Mouse (Mus musculus): Measurements from ENCODE around the gene Gnb3.

The Gnb3 gene
- long read RNA-seq, experiment 1, transcript Gnb3-201 (10 exons, 1,846 nt), result major isoform, 8 of 14 reads
- long read RNA-seq, experiment 1, partial matches to known transcripts, result 0 of 14 reads
- long read RNA-seq, experiment 1, other reads (novel, unspliced or antisense), result 2 of 14 reads
- long read RNA-seq, experiment 2, transcript Gnb3-201 (10 exons, 1,846 nt), result major isoform, 11 of 19 reads
- long read RNA-seq, experiment 2, partial matches to known transcripts, result 3 of 19 reads
- long read RNA-seq, experiment 2, other reads (novel, unspliced or antisense), result 1 of 19 reads

GRCm38 (mm10) chr6:124840241-124841167 lies at the start of gene Gnb3:
Gene Gnb3, minus strand, starts transcription at chr6:124840275.
- intact Hi-C loops (cut with DNase I), result no loop called here

- intact Hi-C loops (cut with DNase I), result no loop called here
Measured at GRCm38 (mm10) chr6:124888555-124889125, 48.6 kb upstream of the Gnb3 start.

- intact Hi-C loops (cut with DNase I), result no loop called here
Measured at GRCm38 (mm10) chr6:124887986-124888385, 47.9 kb upstream of the Gnb3 start, which contains the start of gene Cd4. Gene Cd4, minus strand, starts transcription at chr6:124888221.

GRCm38 (mm10) chr6:124885956-124886381 lies 45.9 kb upstream of the Gnb3 start:
- intact Hi-C loops (cut with DNase I), result no loop called here

GRCm38 (mm10) chr6:124884714-124885500 lies 44.8 kb upstream of the Gnb3 start:
- intact Hi-C loops (cut with DNase I), result no loop called here

GRCm38 (mm10) chr6:124883351-124883750 lies 43.3 kb upstream of the Gnb3 start:
- intact Hi-C loops (cut with DNase I), result no loop called here

GRCm38 (mm10) chr6:124881821-124882220 lies 41.7 kb upstream of the Gnb3 start:
- intact Hi-C loops (cut with DNase I), result no loop called here

- intact Hi-C loops (cut with DNase I), result no loop called here
Measured at GRCm38 (mm10) chr6:124879390-124879789, 39.3 kb upstream of the Gnb3 start.

GRCm38 (mm10) chr6:124874348-124874747 lies 34.3 kb upstream of the Gnb3 start:
- intact Hi-C loops (cut with DNase I), result no loop called here

GRCm38 (mm10) chr6:124866560-124866959 lies 26.5 kb upstream of the Gnb3 start:
- intact Hi-C loops (cut with DNase I), result no loop called here

- intact Hi-C loops (cut with DNase I), result no loop called here
Measured at GRCm38 (mm10) chr6:124865766-124866362, 25.8 kb upstream of the Gnb3 start.

GRCm38 (mm10) chr6:124863658-124864298 lies 23.7 kb upstream of the Gnb3 start, which contains the start of gene Gpr162:
Gene Gpr162, minus strand, starts transcription at chr6:124863983.
- intact Hi-C loops (cut with DNase I), result loop anchor here (5.0 kb wide), 1 partner anchor 39 kb away; no protein-coding TSS in a partner anchor

- intact Hi-C loops (cut with DNase I), result loop anchor here (5.0 kb wide), 1 partner anchor 39 kb away; no protein-coding TSS in a partner anchor
Measured at GRCm38 (mm10) chr6:124863125-124863657, 23.1 kb upstream of the Gnb3 start.

GRCm38 (mm10) chr6:124862406-124863124 lies 22.5 kb upstream of the Gnb3 start:
- intact Hi-C loops (cut with DNase I), result loop anchor here (5.0 kb wide), 1 partner anchor 40 kb away; no protein-coding TSS in a partner anchor

GRCm38 (mm10) chr6:124861802-124862201 lies 21.7 kb upstream of the Gnb3 start:
- intact Hi-C loops (cut with DNase I), result loop anchor here (5.0 kb wide), 1 partner anchor 40 kb away; no protein-coding TSS in a partner anchor

GRCm38 (mm10) chr6:124861266-124861665 lies 21.2 kb upstream of the Gnb3 start:
- intact Hi-C loops (cut with DNase I), result loop anchor here (5.0 kb wide), 1 partner anchor 41 kb away; no protein-coding TSS in a partner anchor

GRCm38 (mm10) chr6:124860511-124860910 lies 20.4 kb upstream of the Gnb3 start:
- intact Hi-C loops (cut with DNase I), result loop anchor here (5.0 kb wide), 1 partner anchor 42 kb away; no protein-coding TSS in a partner anchor

- intact Hi-C loops (cut with DNase I), result loop anchor here (5.0 to 10.0 kb wide), 3 partner anchors 43 to 223 kb away; partner anchors contain the start of gene Cops7a
Measured at GRCm38 (mm10) chr6:124859725-124860124, 19.6 kb upstream of the Gnb3 start.

All from adrenal gland (tissue).